Mouse (Mus musculus) central nervous system, embryonic 11.5 days (tissue): ENCODE results near the gene Mindy4b-ps. TPM values are rescaled to one million over a fixed set of nuclear protein-coding genes. Genes with fewer than 3 reads are reported as not detected.

Experiments used
- polyA plus RNA-seq: library from polyadenylated mRNA; depleted of rRNA; stranded (reverse); fragments of >200 nt; gene quantifications from 2 replicates; pipeline ENCODE4 v1.2.3, GENCODE M21; 2012; rRNA removed

The Mindy4b-ps gene
- 0.11 TPM in 1 of 2 replicates, not detected in the other for polyA plus RNA-seq

GRCm38 (mm10) chr3:58822211-58822610, at the start of gene Mindy4b-ps:
Gene Mindy4b-ps (minus strand): TSS chr3:58822311.

Other genes starting within 250 kb of the Mindy4b-ps start
- gene Selenot, start 245.7 kb downstream of the Mindy4b-ps start, polyA plus RNA-seq, result 56.3 and 58.5 TPM in 2 replicates
- 0.05 and 0.10 TPM in 2 replicates for gene Erich6, start 185.1 kb downstream of the Mindy4b-ps start, polyA plus RNA-seq
- 6.7 and 6.8 TPM in 2 replicates for gene Siah2, start 129.9 kb downstream of the Mindy4b-ps start, polyA plus RNA-seq
- 0.01 and 0.61 TPM in 2 replicates for gene Clrn1, start 63.0 kb upstream of the Mindy4b-ps start, polyA plus RNA-seq
- gene Med12l, start 183.5 kb upstream of the Mindy4b-ps start, polyA plus RNA-seq, result 4.8 and 4.9 TPM in 2 replicates